Mouse (Mus musculus) lung, postnatal 0 days (tissue): ENCODE measurements around the gene Gm11020. TPM values are rescaled to one million over a fixed set of nuclear protein-coding genes. Genes with fewer than 3 reads are reported as not detected.

ENCODE experiments used
- ATAC-seq: fragments of 200-750 bp; cut with Nextera tagmentation; 2 replicates; pipeline ENCODE4 v1.8.0; 2017; ENCODE audit warnings: moderate library complexity
- DNase-seq: peaks from one replicate; pipeline ENCODE4 v3.0.0-alpha.2; 2016; ENCODE audit warnings: low spot score
- H3K27ac ChIP-seq: fragments of 300-500 bp; sonication (generic); 2 replicates; pipeline ENCODE4 v1.5.1; 2014; ENCODE audit warnings: antibody characterized with exemption, mild to moderate bottlenecking, low read length, mixed read lengths
- H3K27me3 ChIP-seq: fragments of 300-500 bp; sonication (generic); replicated peaks from 2 replicates; pipeline ENCODE4 v1.6.1; 2014; ENCODE audit warnings: low read length, mixed read lengths; ENCODE audit not compliant: insufficient read depth
- H3K36me3 ChIP-seq: fragments of 300-500 bp; sonication (generic); 2 replicates; pipeline ENCODE4 v1.6.1; 2014; ENCODE audit warnings: low read length, mixed read lengths; ENCODE audit not compliant: insufficient read depth
- H3K4me1 ChIP-seq: fragments of 300-500 bp; sonication (generic); 2 replicates; pipeline ENCODE4 v1.6.1; 2014; ENCODE audit warnings: antibody characterized with exemption, low read depth, low read length, mixed read lengths; ENCODE audit not compliant: insufficient read depth
- H3K4me2 ChIP-seq: fragments of 300-500 bp; sonication (generic); replicated peaks from 2 replicates; pipeline ENCODE4 v1.6.1; 2014; ENCODE audit warnings: low read depth, mild to moderate bottlenecking, low read length, moderate library complexity, mixed read lengths
- H3K4me3 ChIP-seq: fragments of 300-500 bp; sonication (generic); 2 replicates; pipeline ENCODE4 v1.5.1; 2014; ENCODE audit warnings: low read depth, low read length
- H3K9ac ChIP-seq: fragments of 300-500 bp; sonication (generic); replicated peaks from 2 replicates; pipeline ENCODE4 v1.6.1; 2014; ENCODE audit warnings: low read depth, mild to moderate bottlenecking
- H3K9me3 ChIP-seq: fragments of 300-500 bp; sonication (generic); 2 replicates; pipeline ENCODE4 v1.6.1; 2016; ENCODE audit warnings: low read length, mixed read lengths
- CTCF ChIP-seq: IDR thresholded peaks from 2 replicates; pipeline ENCODE4 v1.5.1; 2016; ENCODE audit warnings: antibody characterized with exemption, mild to moderate bottlenecking
- EP300 ChIP-seq: IDR thresholded peaks from 2 replicates; pipeline ENCODE4 v1.6.1; 2016; ENCODE audit warnings: antibody characterized with exemption, mild to moderate bottlenecking, control low read depth
- WGBS: fragments of 180-500 bp; shearing (Covaris S2); extraction: QIAGEN DNeasy Blood & Tissue Kit; methylation state at CpG from one replicate; pipeline ENCODE4 v1.1.7; 2014; 5-methylcytosine and 5-hydroxymethylcytosine counted together
- polyA plus RNA-seq: library from polyadenylated mRNA; unstranded; fragments of >200 nt; fragmentation: Nextera tagmentation; extraction: Ambion mirVana; gene quantifications from 2 replicates; pipeline ENCODE4 v1.2.1, GENCODE M21; 2015

The Gm11020 gene
- polyA plus RNA-seq, 1 experiment from 2014 or later, result not detected

DNA sequence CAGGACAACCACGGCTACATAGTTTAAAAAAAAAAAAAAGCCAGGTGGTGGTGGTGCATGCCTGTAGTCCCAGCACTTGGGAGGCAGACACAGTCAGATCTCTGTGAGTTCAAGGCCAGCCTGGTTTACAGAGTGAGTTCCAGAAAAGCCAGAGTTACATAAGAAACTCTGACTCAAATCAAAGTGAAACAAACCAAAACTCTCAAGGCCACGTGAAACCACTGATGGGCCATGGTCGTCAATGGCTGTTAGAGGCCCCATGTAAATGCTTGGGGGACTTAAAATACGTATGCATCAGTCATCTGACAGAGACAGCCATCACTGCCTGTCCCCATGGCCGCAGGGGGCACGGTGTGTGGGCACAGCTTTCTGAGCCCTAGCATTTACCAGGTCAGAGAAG, 49.8 kb downstream of the Gm11020 start:
- H3K4me3 ChIP-seq, result no peak overlapping the region

More for the DNA sequence above, 49.8 kb downstream of the Gm11020 start:
- DNase-seq (no peak), ATAC-seq (no peak)
- Histone ChIP-seq H3K27me3 (no peaks in the 10 kb centered on the region), H3K27ac (no peak overlapping the region), H3K9ac (no peak overlapping the region), H3K9me3 (no peaks in the 10 kb centered on the region), H3K36me3 (no peaks in the 10 kb centered on the region), H3K4me1 (peaks cover 13% of the 10 kb centered on the region; the same call in 1 of the 2 replicates), H3K4me2 (no peak overlapping the region)
- whole genome bisulfite sequencing, result 90% methylated on average over 6 of the region's 6 CpGs
- TF ChIP-seq EP300 (no peak), CTCF (no peak)

Other genes starting within 250 kb of the Gm11020 start
- gene Cdh5, start 219.9 kb upstream of the Gm11020 start, polyA plus RNA-seq, result 99.0 and 100 TPM in 2 replicates
- gene Bean1, start 151.1 kb upstream of the Gm11020 start, polyA plus RNA-seq, result 0.14 and 0.47 TPM in 2 replicates
- 16.8 and 17.7 TPM in 2 replicates for gene Tk2, start 73.0 kb upstream of the Gm11020 start, polyA plus RNA-seq
- 29.2 and 33.2 TPM in 2 replicates for gene Cklf, start 70.7 kb upstream of the Gm11020 start, polyA plus RNA-seq
- gene Cmtm2a, start 28.4 kb upstream of the Gm11020 start, polyA plus RNA-seq, result not detected in 2 replicates
- gene Gm45711, start 11.5 kb upstream of the Gm11020 start, polyA plus RNA-seq, result not detected in 2 replicates
- gene Cmtm1, start 11.4 kb upstream of the Gm11020 start, polyA plus RNA-seq, result not detected in 2 replicates
- not detected in 2 replicates for gene Cmtm2b, start 663 bp downstream of the Gm11020 start, polyA plus RNA-seq
- 98.3 and 117 TPM in 2 replicates for gene Cmtm3, start 17.8 kb downstream of the Gm11020 start, polyA plus RNA-seq
- gene Cmtm4, start 74.2 kb downstream of the Gm11020 start, polyA plus RNA-seq, result 3.5 TPM in 2 replicates
- 39.4 and 44.9 TPM in 2 replicates for gene Dync1li2, start 121.5 kb downstream of the Gm11020 start, polyA plus RNA-seq
- gene Terb1, start 188.3 kb downstream of the Gm11020 start, polyA plus RNA-seq, result 0.14 and 0.27 TPM in 2 replicates
- 57.9 and 58.9 TPM in 2 replicates for gene Nae1, start 213.1 kb downstream of the Gm11020 start, polyA plus RNA-seq
- 0.84 and 0.87 TPM in 2 replicates for gene Car7, start 213.1 kb downstream of the Gm11020 start, polyA plus RNA-seq